Mouse (Mus musculus): ENCODE measurements around the gene Spag17.

The Spag17 gene

DNA sequence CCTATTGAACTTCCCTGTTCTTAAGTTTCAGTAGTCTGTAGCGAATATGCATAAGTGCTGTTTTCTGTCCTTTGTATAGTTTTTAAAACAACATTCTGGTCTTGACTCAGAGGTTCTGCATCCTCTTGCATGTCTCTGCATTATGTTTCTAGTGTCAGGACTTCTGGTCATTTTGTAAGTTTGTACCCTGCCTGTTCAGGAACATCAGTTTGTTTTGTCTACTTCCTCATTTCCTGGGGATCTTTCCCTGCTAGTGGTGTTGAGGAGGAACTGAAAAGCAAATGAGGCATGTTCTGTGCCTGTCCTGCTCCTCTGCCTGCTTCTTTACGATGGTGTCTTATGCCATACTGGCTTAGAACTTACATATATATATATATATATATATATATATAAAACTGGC lies 290.8 kb downstream of the Spag17 start:
- DNase-seq, result no peak

DNA sequence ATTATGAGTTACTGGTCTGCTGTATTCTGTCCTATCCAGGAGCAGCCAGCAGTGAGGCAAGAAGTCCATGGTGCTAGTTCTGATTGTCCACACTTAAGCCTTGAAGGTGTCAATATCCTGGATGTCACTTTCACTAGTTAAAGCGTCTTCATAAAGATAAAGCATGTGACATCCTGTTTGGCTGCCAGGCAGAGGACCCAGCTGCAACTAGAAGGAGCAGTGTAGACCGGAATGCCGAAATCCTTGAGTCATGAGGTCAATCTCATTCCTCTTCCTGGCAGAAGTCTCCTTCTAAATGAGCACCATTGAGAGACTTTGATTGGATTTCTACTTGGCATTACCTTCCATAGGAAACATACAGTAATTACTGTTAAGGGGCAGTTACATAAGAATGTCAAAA lies 295.3 kb downstream of the Spag17 start:
- DNase-seq, result no peak

DNA sequence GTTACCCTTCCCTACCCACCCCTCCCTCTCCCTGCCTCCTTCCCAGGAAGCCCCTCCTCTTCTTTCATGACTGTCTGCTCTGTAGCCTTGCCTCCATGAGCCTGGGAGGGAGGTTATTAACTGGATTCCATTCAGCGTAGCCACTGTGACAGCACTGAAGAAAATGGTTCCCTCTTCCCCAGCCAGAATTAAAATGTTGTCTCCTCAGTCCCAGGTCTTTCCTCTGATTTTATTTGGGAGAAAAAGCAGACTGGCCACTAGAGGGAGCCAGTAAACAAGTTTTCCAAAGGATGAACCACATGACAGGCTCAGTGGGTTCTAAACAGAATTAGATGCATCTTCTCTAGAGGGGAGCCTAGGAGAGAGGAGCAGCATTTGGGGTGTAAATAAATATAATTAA lies 304.2 kb downstream of the Spag17 start:
- DNase-seq, result peak; percentile 82 to 87

DNA sequence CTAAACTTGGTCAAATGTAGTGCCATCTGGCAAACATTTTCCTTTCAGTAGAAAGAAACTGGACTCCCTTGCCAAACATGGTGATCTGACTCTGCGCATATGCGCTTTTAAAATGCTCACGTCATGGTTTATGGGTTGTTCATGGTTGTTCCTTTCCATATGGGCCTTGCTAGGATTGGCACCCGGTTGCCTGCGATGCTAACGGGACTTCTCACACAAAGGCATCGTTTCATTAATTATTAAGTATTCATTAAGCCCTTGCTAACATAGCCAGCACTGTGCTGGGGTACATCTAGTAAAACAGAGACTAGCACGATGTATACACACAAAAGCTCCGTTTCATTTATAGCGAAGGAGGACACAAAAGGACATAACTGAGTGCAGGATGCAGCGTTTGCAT lies 304.7 kb downstream of the Spag17 start:
- DNase-seq, result no peak

Measured in cerebellum, postnatal 14 days (tissue).